Mouse (Mus musculus) embryonic facial prominence, embryonic 13.5 days (tissue): Measurements from ENCODE around the gene Golt1b. TPM values are rescaled to one million over a fixed set of nuclear protein-coding genes. Genes with fewer than 3 reads are reported as not detected.

ENCODE experiments used
- ATAC-seq: fragments of 200-750 bp; cut with Nextera tagmentation; 2 replicates; pipeline ENCODE4 v1.8.0; 2017; ENCODE audit warnings: low read depth; ENCODE audit not compliant: insufficient number of reproducible peaks, insufficient read depth, low FRiP score, low TSS enrichment
- H3K27ac ChIP-seq: fragments of 300-500 bp; sonication (generic); 2 replicates; pipeline ENCODE4 v1.5.1; 2015; ENCODE audit warnings: moderate library complexity, mild to moderate bottlenecking, inconsistent platforms
- H3K27me3 ChIP-seq: fragments of 300-500 bp; sonication (generic); 2 replicates; pipeline ENCODE4 v1.6.1; 2015; ENCODE audit warnings: mild to moderate bottlenecking, inconsistent platforms
- H3K36me3 ChIP-seq: fragments of 300-500 bp; sonication (generic); 2 replicates; pipeline ENCODE4 v1.6.1; 2015; ENCODE audit warnings: mild to moderate bottlenecking, inconsistent platforms
- H3K4me1 ChIP-seq: fragments of 300-500 bp; sonication (generic); 2 replicates; pipeline ENCODE4 v1.6.1; 2015; ENCODE audit warnings: inconsistent platforms
- H3K4me2 ChIP-seq: fragments of 300-500 bp; sonication (generic); 2 replicates; pipeline ENCODE4 v1.6.1; 2015; ENCODE audit warnings: moderate library complexity, mild to moderate bottlenecking, inconsistent platforms
- H3K4me3 ChIP-seq: fragments of 300-500 bp; sonication (generic); 2 replicates; pipeline ENCODE4 v1.5.1; 2015; ENCODE audit warnings: mild to moderate bottlenecking, inconsistent platforms
- H3K9ac ChIP-seq: fragments of 300-500 bp; sonication (generic); 2 replicates; pipeline ENCODE4 v1.6.1; 2015; ENCODE audit warnings: mild to moderate bottlenecking, inconsistent platforms
- H3K9me3 ChIP-seq: fragments of 300-500 bp; sonication (generic); 2 replicates; pipeline ENCODE4 v1.6.1; 2016; ENCODE audit warnings: inconsistent platforms
- WGBS: fragments of 180-500 bp; shearing (Covaris S2); methylation state at CpG from one replicate; pipeline ENCODE4 v1.1.7; 2015; ENCODE audit warnings: mixed read lengths; 5-methylcytosine and 5-hydroxymethylcytosine counted together
- polyA plus RNA-seq: library from polyadenylated mRNA; unstranded; fragments of >200 nt; fragmentation: Nextera tagmentation; extraction: Ambion mirVana; gene quantifications from 2 replicates; pipeline ENCODE4 v1.2.1, GENCODE M21; 2015

Golt1b gene
- polyA plus RNA-seq, 1 experiment from 2014 or later = 121 TPM

- Histone ChIP-seq H3K27ac (no peak overlapping the region), H3K27me3 (no peaks in the 10 kb centered on the region), H3K4me3 (no peak overlapping the region), H3K9ac (no peak overlapping the region), H3K36me3 (peaks cover 83% of the 10 kb centered on the region), H3K4me1 (no peaks in the 10 kb centered on the region), H3K9me3 (no peaks in the 10 kb centered on the region), H3K4me2 (no peak overlapping the region)
- ATAC-seq = no peak
- WGBS = 59% methylated on average over 9 of the region's 9 CpGs
These were observed 23.9 kb upstream of the Golt1b start for GRCm38 (mm10) chr6:142363019-142363576.

- ATAC-seq = no peak
- Histone ChIP-seq H3K27me3 (no peaks in the 10 kb centered on the region), H3K27ac (no peak overlapping the region), H3K4me1 (no peaks in the 10 kb centered on the region), H3K4me3 (no peak overlapping the region), H3K4me2 (no peak overlapping the region), H3K36me3 (peaks cover 72% of the 10 kb centered on the region), H3K9ac (no peak overlapping the region), H3K9me3 (no peaks in the 10 kb centered on the region)
- WGBS = 79% methylated on average over 8 of the region's 8 CpGs
These were observed 21.1 kb upstream of the Golt1b start for GRCm38 (mm10) chr6:142365742-142366472.

- Histone ChIP-seq H3K4me1 (no peaks in the 10 kb centered on the region), H3K36me3 (peaks cover 69% of the 10 kb centered on the region), H3K9me3 (no peaks in the 10 kb centered on the region), H3K27ac (no peak overlapping the region), H3K9ac (no peak overlapping the region), H3K4me2 (no peak overlapping the region), H3K27me3 (no peaks in the 10 kb centered on the region), H3K4me3 (no peak overlapping the region)
- ATAC-seq = no peak
- WGBS = 89% methylated on average over 10 of the region's 10 CpGs
These were observed 20.5 kb upstream of the Golt1b start for GRCm38 (mm10) chr6:142366473-142367018.

GRCm38 (mm10) chr6:142367565-142367964 lies 19.5 kb upstream of the Golt1b start:
- ATAC-seq = no peak
- H3K9me3 ChIP-seq = no peaks in the 10 kb centered on the region

GRCm38 (mm10) chr6:142369568-142369967 lies 17.5 kb upstream of the Golt1b start:
- Histone ChIP-seq H3K9ac (no peak overlapping the region), H3K4me3 (no peak overlapping the region), H3K4me1 (no peaks in the 10 kb centered on the region), H3K27me3 (no peaks in the 10 kb centered on the region), H3K4me2 (no peak overlapping the region), H3K27ac (no peak overlapping the region), H3K9me3 (no peaks in the 10 kb centered on the region), H3K36me3 (peaks cover 70% of the 10 kb centered on the region)
- no peak for ATAC-seq
- WGBS = 85% methylated on average over 3 of the region's 3 CpGs

More at GRCm38 (mm10) chr6:142367565-142367964, 19.5 kb upstream of the Golt1b start:
- Histone ChIP-seq H3K9ac (no peak overlapping the region), H3K27me3 (no peaks in the 10 kb centered on the region), H3K4me3 (no peak overlapping the region), H3K4me1 (no peaks in the 10 kb centered on the region), H3K36me3 (peaks cover 72% of the 10 kb centered on the region), H3K27ac (no peak overlapping the region), H3K4me2 (no peak overlapping the region)
- 92% methylated on average over 3 of the region's 3 CpGs for WGBS

GRCm38 (mm10) chr6:142377081-142377480 lies 9.9 kb upstream of the Golt1b start:
- H3K4me1 ChIP-seq = no peaks in the 10 kb centered on the region
- peaks cover 32% of the 10 kb centered on the region for H3K36me3 ChIP-seq
- no peak overlapping the region for H3K4me2 ChIP-seq
- H3K4me3 ChIP-seq = no peak overlapping the region
- 76% methylated on average over 1 of the region's 1 CpGs for WGBS
- no peak overlapping the region for H3K9ac ChIP-seq
- H3K9me3 ChIP-seq = no peaks in the 10 kb centered on the region
- ATAC-seq = no peak
- no peaks in the 10 kb centered on the region for H3K27me3 ChIP-seq
- H3K27ac ChIP-seq = no peak overlapping the region

- Histone ChIP-seq H3K9me3 (no peaks in the 10 kb centered on the region), H3K36me3 (peaks cover 22% of the 10 kb centered on the region), H3K4me2 (no peak overlapping the region), H3K9ac (no peak overlapping the region), H3K27ac (no peak overlapping the region), H3K4me3 (no peak overlapping the region), H3K27me3 (no peaks in the 10 kb centered on the region), H3K4me1 (no peaks in the 10 kb centered on the region)
- WGBS = 88% methylated on average over 8 of the region's 8 CpGs
- no peak for ATAC-seq
These were observed 8.3 kb upstream of the Golt1b start for GRCm38 (mm10) chr6:142378576-142379330.

GRCm38 (mm10) chr6:142379961-142380360 lies 7.1 kb upstream of the Golt1b start:
- no peak overlapping the region for H3K4me3 ChIP-seq
- H3K27me3 ChIP-seq = no peaks in the 10 kb centered on the region
- no peak overlapping the region for H3K4me2 ChIP-seq
- H3K9me3 ChIP-seq = no peaks in the 10 kb centered on the region
- no peak for ATAC-seq
- H3K9ac ChIP-seq = no peak overlapping the region; the same call in 1 of the 2 replicates
- peaks cover 12% of the 10 kb centered on the region for H3K36me3 ChIP-seq
- H3K27ac ChIP-seq = no peak overlapping the region
- WGBS = 92% methylated on average over 6 of the region's 6 CpGs
- H3K4me1 ChIP-seq = no peaks in the 10 kb centered on the region

GRCm38 (mm10) chr6:142381615-142382014 lies 5.4 kb upstream of the Golt1b start:
- Histone ChIP-seq H3K4me3 (no peak overlapping the region), H3K9me3 (no peaks in the 10 kb centered on the region), H3K27me3 (no peaks in the 10 kb centered on the region), H3K9ac (no peak overlapping the region), H3K4me1 (0 out of 2 replicates have a peak, but pooled peaks cover 5% of the 10 kb centered on the region), H3K4me2 (no peak overlapping the region), H3K36me3 (no peaks in the 10 kb centered on the region; the same call in 1 of the 2 replicates), H3K27ac (no peak overlapping the region)
- WGBS = 89% methylated on average over 7 of the region's 7 CpGs
- ATAC-seq = no peak

- Histone ChIP-seq H3K4me1 (peaks cover 20% of the 10 kb centered on the region), H3K9ac (no peak overlapping the region), H3K27ac (no peak overlapping the region), H3K4me3 (no peak overlapping the region), H3K27me3 (no peaks in the 10 kb centered on the region), H3K36me3 (no peaks in the 10 kb centered on the region), H3K4me2 (no peak overlapping the region), H3K9me3 (no peaks in the 10 kb centered on the region)
- no peak for ATAC-seq
- WGBS = 90% methylated on average over 9 of the region's 9 CpGs
These were observed 2.5 kb upstream of the Golt1b start for GRCm38 (mm10) chr6:142384521-142384920.

GRCm38 (mm10) chr6:142386285-142387010 lies 573 bp upstream of the Golt1b start:
- no peak overlapping the region for H3K27ac ChIP-seq
- H3K4me2 ChIP-seq = peak overlapping the region; percentile 71

More at GRCm38 (mm10) chr6:142386285-142387010, 573 bp upstream of the Golt1b start:
- no peak; the same call in 1 of the 2 replicates for ATAC-seq
- Histone ChIP-seq H3K36me3 (no peaks in the 10 kb centered on the region), H3K4me1 (peaks cover 20% of the 10 kb centered on the region), H3K9ac (peak overlapping the region; percentile 73), H3K4me3 (peak overlapping the region; percentile 98), H3K9me3 (no peaks in the 10 kb centered on the region), H3K27me3 (no peaks in the 10 kb centered on the region)
- WGBS = 5% methylated on average over 31 of the region's 31 CpGs
